Mouse (Mus musculus): Measurements from ENCODE around the gene Bcl2l15.

DNA sequence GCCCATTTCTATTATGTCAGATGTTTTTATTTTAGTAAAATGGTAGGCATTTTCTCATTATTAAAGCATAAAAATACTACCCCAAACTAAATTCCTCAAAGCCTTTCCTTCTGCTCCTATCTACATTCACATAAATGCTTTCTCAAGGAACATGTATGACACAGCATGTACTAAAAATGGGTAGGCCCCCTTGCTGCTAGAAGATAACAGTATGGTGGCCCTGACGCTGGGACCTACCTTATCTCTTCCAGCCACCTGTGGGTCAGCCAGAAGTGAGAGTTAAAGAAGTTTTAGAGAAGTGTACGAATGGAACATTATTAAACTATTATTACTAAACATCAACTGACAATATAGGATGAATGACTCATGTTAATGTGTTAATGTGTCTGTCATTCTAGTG is 32.9 kb upstream of the Bcl2l15 start:
- TF ChIP-seq FLI1 (IDR thresholded peaks at IDR 0.05; ENCODE audit: low read length) (no peak), GATA1 (IDR thresholded peaks at IDR 0.05; ENCODE audit: borderline replicate concordance, low read length) (peak; percentile 89; the same call in 2 of the 3 replicates)

All from megakaryocyte, embryonic 14.5 days (primary cell).